ENCODE assay signal across 22 mouse cellular contexts in genomic region chr9:65572837-65573236, GRCm38 (mm10). TPM values are rescaled to one million over a fixed set of nuclear protein-coding genes. Genes with fewer than 3 reads are reported as not detected.
DNase-seq lines count a peak whose midpoint lies in the region; ATAC-seq and TF ChIP-seq lines count a peak whose summit lies in the region.
"Had no signal": no experiment of that assay in that cellular context is flagged by ENCODE, and none has a peak within 500 bp of the region (broad histone marks: within the 10 kb centered on the region; RNA-seq: fewer than 3 reads in every experiment).

No protein-coding gene starts in this region.

- WGBS in liver, embryonic 12.5 days (ENCODE audit: insufficient replicate concordance), result 89% methylated on average over 6 of the region's 6 CpGs
- 61% methylated on average over 6 of the region's 6 CpGs for WGBS in lung, postnatal 0 days
- WGBS in liver, embryonic 13.5 days (ENCODE audit: insufficient replicate concordance), result 90% methylated on average over 6 of the region's 6 CpGs

- TF ChIP-seq CTCF in lung, postnatal 0 days (IDR thresholded peaks at IDR 0.05), result no peak
- TF ChIP-seq CTCF in bone marrow macrophage, adult 2 months (IDR thresholded peaks at IDR 0.05; ENCODE audit: low read depth, low read length), result no peak

- ATAC-seq in liver, embryonic 12.5 days, result no peak
- no peak for ATAC-seq in lung, postnatal 0 days
- no peak for ATAC-seq in liver, embryonic 13.5 days (ENCODE audit: low read depth)
- ATAC-seq: forebrain, embryonic 15.5 days had no signal

- DNase-seq in liver, result no peak
- peak; percentile 51 for DNase-seq in lung, postnatal 0 days (ENCODE audit: low spot score)
- DNase-seq in lung, adult 18-20 months, result no peak
- no peak for DNase-seq in liver, embryonic 13.5 days
- no peak for DNase-seq in right cerebral cortex, postnatal 14 days
- DNase-seq: adrenal gland, adult 8-10 months; adrenal gland, postnatal 36 days; cerebellum, adult 11 months; cerebellum, adult 8-10 months; cerebellum, postnatal 14 days; embryo, embryonic 11 days; heart, adult 2 months had no signal

- 0 out of 2 replicates have a peak overlapping the region, but pooled peaks have one; percentile 37 for H3K27ac ChIP-seq in liver, embryonic 12.5 days
- H3K27ac ChIP-seq in lung, postnatal 0 days (ENCODE audit: low read length), result no peak overlapping the region
- H3K27ac ChIP-seq in bone marrow macrophage, adult 2 months (ENCODE audit: insufficient read depth, low read depth, low read length), result peak overlapping the region; percentile 17; the same call in 1 of the 2 replicates
- H3K27ac ChIP-seq in liver, embryonic 13.5 days, result peak overlapping the region; percentile 27; the same call in 1 of the 2 replicates
- H3K27ac ChIP-seq: embryonic facial prominence, embryonic 15.5 days; forebrain, embryonic 15.5 days; heart, adult 2 months; hindbrain, embryonic 10.5 days; hindbrain, embryonic 14.5 days had no signal

- H3K36me3 ChIP-seq in liver, embryonic 12.5 days, result peaks cover 86% of the 10 kb centered on the region
- peaks cover 9% of the 10 kb centered on the region; the same call in 1 of the 2 replicates for H3K36me3 ChIP-seq in lung, postnatal 0 days (ENCODE audit: insufficient read depth, low read length)
- H3K36me3 ChIP-seq in liver, embryonic 13.5 days, result peaks cover 82% of the 10 kb centered on the region
- H3K36me3 ChIP-seq: forebrain, embryonic 15.5 days had no signal

- H3K4me1 ChIP-seq in liver, embryonic 12.5 days, result peaks cover 78% of the 10 kb centered on the region
- peaks cover 7% of the 10 kb centered on the region for H3K4me1 ChIP-seq in lung, postnatal 0 days (ENCODE audit: insufficient read depth, low read depth, low read length)
- H3K4me1 ChIP-seq in bone marrow macrophage, adult 2 months (ENCODE audit: control insufficient read depth, insufficient read depth, low read length), result peaks cover 62% of the 10 kb centered on the region
- peaks cover 77% of the 10 kb centered on the region for H3K4me1 ChIP-seq in liver, embryonic 13.5 days (replicated peaks)

- no peaks in the 10 kb centered on the region for H3K27me3 ChIP-seq in liver, embryonic 12.5 days (replicated peaks)
- H3K27me3 ChIP-seq in lung, postnatal 0 days (replicated peaks; ENCODE audit: insufficient read depth, low read length), result no peaks in the 10 kb centered on the region
- H3K27me3 ChIP-seq in liver, embryonic 13.5 days, result no peaks in the 10 kb centered on the region
- H3K27me3 ChIP-seq: embryonic facial prominence, embryonic 15.5 days; forebrain, embryonic 15.5 days; heart, embryonic 12.5 days had no signal

- no peak for TF ChIP-seq POLR2A in bone marrow macrophage, adult 2 months (IDR thresholded peaks at IDR 0.05; ENCODE audit: borderline replicate concordance, low read depth, low read length)

- H3K9me3 ChIP-seq in liver, embryonic 12.5 days (replicated peaks), result no peaks in the 10 kb centered on the region
- H3K9me3 ChIP-seq in lung, postnatal 0 days (ENCODE audit: low read length), result no peaks in the 10 kb centered on the region
- no peaks in the 10 kb centered on the region for H3K9me3 ChIP-seq in liver, embryonic 13.5 days (replicated peaks)
- H3K9me3 ChIP-seq: embryonic facial prominence, embryonic 15.5 days; forebrain, embryonic 15.5 days; G1E; heart, embryonic 12.5 days; hindbrain, embryonic 10.5 days had no signal

- no peak overlapping the region for H3K4me2 ChIP-seq in liver, embryonic 12.5 days
- H3K4me2 ChIP-seq in lung, postnatal 0 days (replicated peaks; ENCODE audit: low read depth, low read length), result no peak overlapping the region
- no peak overlapping the region for H3K4me2 ChIP-seq in liver, embryonic 13.5 days
- H3K4me2 ChIP-seq: embryonic facial prominence, embryonic 15.5 days; forebrain, embryonic 15.5 days; heart, embryonic 12.5 days; hindbrain, embryonic 14.5 days had no signal

- H3K4me3 ChIP-seq in liver, embryonic 12.5 days, result no peak overlapping the region
- H3K4me3 ChIP-seq in lung, postnatal 0 days (ENCODE audit: low read depth, low read length), result no peak overlapping the region
- no peak overlapping the region for H3K4me3 ChIP-seq in bone marrow macrophage, adult 2 months (ENCODE audit: insufficient read depth, low read length)
- H3K4me3 ChIP-seq in liver, embryonic 13.5 days (replicated peaks), result no peak overlapping the region
- H3K4me3 ChIP-seq: embryonic facial prominence, embryonic 15.5 days; forebrain, embryonic 15.5 days; heart, adult 2 months; heart, embryonic 12.5 days; hindbrain, embryonic 10.5 days had no signal

- TF ChIP-seq EP300 in lung, postnatal 0 days (IDR thresholded peaks at IDR 0.05), result no peak

- no peak overlapping the region for H3K9ac ChIP-seq in liver, embryonic 12.5 days
- no peak overlapping the region for H3K9ac ChIP-seq in lung, postnatal 0 days (replicated peaks; ENCODE audit: low read depth)
- no peak overlapping the region for H3K9ac ChIP-seq in liver, embryonic 13.5 days
- H3K9ac ChIP-seq: embryonic facial prominence, embryonic 15.5 days; forebrain, embryonic 15.5 days; heart, embryonic 12.5 days; hindbrain, embryonic 14.5 days had no signal

RNA-seq across cellular contexts. Expression of gene Plekho2, which starts 7.0 kb away (rescaled TPM):
- polyA plus RNA-seq in liver, embryonic 12.5 days (2016; fragmentation: Nextera tagmentation; extraction: Ambion mirVana), result 37.2 and 39.1 TPM in 2 replicates
- polyA plus RNA-seq in lung, postnatal 0 days (2015; fragmentation: Nextera tagmentation; extraction: Ambion mirVana), result 20.3 and 21.1 TPM in 2 replicates
- polyA plus RNA-seq in bone marrow macrophage, adult 2 months (2012; ENCODE audit: insufficient read depth, insufficient read length, missing spikeins), result 193 and 213 TPM in 2 replicates
- polyA plus RNA-seq in liver, embryonic 13.5 days (2015; fragmentation: Nextera tagmentation; extraction: Ambion mirVana), result 24.2 and 31.6 TPM in 2 replicates

RNA-seq across cellular contexts. Expression of gene Pif1, which starts 14.1 kb away (rescaled TPM):
- polyA plus RNA-seq in liver, embryonic 12.5 days (2016; fragmentation: Nextera tagmentation; extraction: Ambion mirVana), result 16.1 and 17.4 TPM in 2 replicates
- 0.56 and 0.87 TPM in 2 replicates for polyA plus RNA-seq in lung, postnatal 0 days (2015; fragmentation: Nextera tagmentation; extraction: Ambion mirVana)
- polyA plus RNA-seq in bone marrow macrophage, adult 2 months (2012; ENCODE audit: insufficient read depth, insufficient read length, missing spikeins), result 3.8 and 4.4 TPM in 2 replicates
- polyA plus RNA-seq in liver, embryonic 13.5 days (2015; fragmentation: Nextera tagmentation; extraction: Ambion mirVana), result 11.0 and 13.8 TPM in 2 replicates

RNA-seq across cellular contexts. Expression of gene Ankdd1a, which starts 52.8 kb away (rescaled TPM):
- not detected in 2 replicates for polyA plus RNA-seq in liver, embryonic 12.5 days (2016; fragmentation: Nextera tagmentation; extraction: Ambion mirVana)
- polyA plus RNA-seq in lung, postnatal 0 days (2015; fragmentation: Nextera tagmentation; extraction: Ambion mirVana), result not detected in 2 replicates
- polyA plus RNA-seq in bone marrow macrophage, adult 2 months (2012; ENCODE audit: insufficient read depth, insufficient read length, missing spikeins), result 4.1 and 6.4 TPM in 2 replicates
- polyA plus RNA-seq in liver, embryonic 13.5 days (2015; fragmentation: Nextera tagmentation; extraction: Ambion mirVana), result not detected in 2 replicates
- polyA plus RNA-seq: embryonic facial prominence, embryonic 11.5 days; G1E; heart, adult 2 months; heart, embryonic 12.5 days; heart, embryonic 16.5 days; hindbrain, embryonic 10.5 days had no signal

RNA-seq across cellular contexts. Expression of gene Rbpms2, which starts 56.6 kb away (rescaled TPM):
- polyA plus RNA-seq in liver, embryonic 12.5 days (2016; fragmentation: Nextera tagmentation; extraction: Ambion mirVana), result 19.2 and 19.3 TPM in 2 replicates
- 6.1 and 6.5 TPM in 2 replicates for polyA plus RNA-seq in lung, postnatal 0 days (2015; fragmentation: Nextera tagmentation; extraction: Ambion mirVana)
- not detected in 2 replicates for polyA plus RNA-seq in bone marrow macrophage, adult 2 months (2012; ENCODE audit: insufficient read depth, insufficient read length, missing spikeins)
- 12.6 and 15.4 TPM in 2 replicates for polyA plus RNA-seq in liver, embryonic 13.5 days (2015; fragmentation: Nextera tagmentation; extraction: Ambion mirVana)
